Mouse (Mus musculus): ENCODE results near the gene B4galt2.

GRCm38 (mm10) chr4:117898111-117898510 lies 14.8 kb upstream of the B4galt2 start:
- TF ChIP-seq POLR2A (IDR thresholded peaks at IDR 0.05; ENCODE audit: insufficient read depth, low read depth, low read length) (no peak), CTCF (IDR thresholded peaks at IDR 0.05) (no peak)
